Mouse (Mus musculus): ENCODE results near the gene Hipk2.
A peak's percentile ranks its signal among the peaks of the same experiment; 100 is the strongest.

The Hipk2 gene

GRCm38 (mm10) chr6:38901636-38902035 lies 25.7 kb upstream of the Hipk2 start:
- DNase-seq = no peak

- no peak for DNase-seq
These were observed 25.2 kb upstream of the Hipk2 start for GRCm38 (mm10) chr6:38901152-38901551.

GRCm38 (mm10) chr6:38900479-38901126 lies 24.6 kb upstream of the Hipk2 start:
- no peak for DNase-seq

GRCm38 (mm10) chr6:38900073-38900472 lies 24.1 kb upstream of the Hipk2 start:
- no peak for DNase-seq

- DNase-seq = no peak
These were observed 17.6 kb upstream of the Hipk2 start for GRCm38 (mm10) chr6:38893615-38894014.

GRCm38 (mm10) chr6:38892017-38892416 lies 16.1 kb upstream of the Hipk2 start:
- DNase-seq = no peak

GRCm38 (mm10) chr6:38889156-38889555 lies 13.2 kb upstream of the Hipk2 start:
- no peak for DNase-seq

- DNase-seq = no peak
These were observed 11.5 kb upstream of the Hipk2 start for GRCm38 (mm10) chr6:38887436-38887835.

GRCm38 (mm10) chr6:38885132-38885531 lies 9.2 kb upstream of the Hipk2 start:
- DNase-seq = no peak

GRCm38 (mm10) chr6:38884482-38884881 lies 8.5 kb upstream of the Hipk2 start:
- no peak for DNase-seq

- no peak for DNase-seq
These were observed 6.8 kb upstream of the Hipk2 start for GRCm38 (mm10) chr6:38882728-38883171.

- no peak for DNase-seq
These were observed 6.0 kb upstream of the Hipk2 start for GRCm38 (mm10) chr6:38881975-38882374.

GRCm38 (mm10) chr6:38881468-38881867 lies 5.5 kb upstream of the Hipk2 start:
- DNase-seq = no peak

GRCm38 (mm10) chr6:38877674-38878073 lies 1.7 kb upstream of the Hipk2 start:
- DNase-seq = no peak

GRCm38 (mm10) chr6:38875258-38876070 lies 501 bp downstream of the Hipk2 start, which contains the start of gene Tbxas1:
TSS of gene Tbxas1 (plus strand) at chr6:38875404.
- DNase-seq = peak; percentile 57

- peak; percentile 56 for DNase-seq
These were observed 1.3 kb downstream of the Hipk2 start for GRCm38 (mm10) chr6:38874565-38875257.

GRCm38 (mm10) chr6:38874035-38874434 lies 1.9 kb downstream of the Hipk2 start:
- DNase-seq = peak; percentile 79

GRCm38 (mm10) chr6:38873316-38873715 lies 2.6 kb downstream of the Hipk2 start:
- no peak for DNase-seq

GRCm38 (mm10) chr6:38871051-38871450 lies 4.9 kb downstream of the Hipk2 start:
- no peak for DNase-seq

- no peak for DNase-seq
These were observed 5.9 kb downstream of the Hipk2 start for GRCm38 (mm10) chr6:38870070-38870469.

- DNase-seq = no peak
These were observed 7.0 kb downstream of the Hipk2 start for GRCm38 (mm10) chr6:38868974-38869373.

- DNase-seq = no peak
These were observed 8.7 kb downstream of the Hipk2 start for GRCm38 (mm10) chr6:38867291-38867690.

- DNase-seq = no peak
These were observed 9.2 kb downstream of the Hipk2 start for GRCm38 (mm10) chr6:38866761-38867160.

- DNase-seq = no peak
These were observed 9.6 kb downstream of the Hipk2 start for GRCm38 (mm10) chr6:38866357-38866756.

Measured in kidney, adult 18-20 months (tissue).